In the genomic region with DNA sequence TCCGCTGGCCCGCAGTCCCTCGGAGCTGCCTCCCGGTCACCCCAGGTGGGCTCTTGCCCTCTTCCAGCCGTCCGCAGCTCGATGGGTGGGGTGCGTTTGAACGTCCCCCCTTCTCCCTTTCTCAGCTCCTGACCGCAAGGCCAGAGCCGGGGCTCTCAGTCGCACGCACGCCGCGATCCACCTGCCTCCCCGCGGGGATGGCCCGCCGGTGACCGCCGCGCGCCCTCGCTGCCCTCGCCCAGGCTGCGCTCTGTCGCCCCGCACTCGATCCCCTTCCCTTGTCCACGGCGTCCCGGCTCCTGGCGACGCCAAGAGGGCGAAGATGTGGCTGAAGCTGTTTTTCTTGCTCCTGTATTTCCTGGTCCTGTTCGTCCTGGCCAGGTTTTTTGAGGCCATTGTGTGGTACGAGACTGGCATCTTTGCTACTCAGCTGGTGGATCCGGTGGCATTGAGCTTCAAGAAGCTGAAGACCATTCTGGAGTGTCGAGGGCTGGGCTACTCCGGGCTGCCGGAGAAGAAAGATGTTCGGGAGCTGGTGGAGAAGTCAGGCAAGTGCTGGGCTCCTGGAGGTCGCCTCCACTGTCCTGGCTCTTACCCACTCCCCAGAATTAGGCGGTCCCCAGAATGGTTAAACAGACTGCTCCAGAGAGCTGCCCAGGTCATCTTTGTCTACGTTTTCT, we compare ENCODE assay signal across 1 mouse cellular context.
TF ChIP-seq lines count a peak whose summit lies in the region.

No protein-coding gene starts in this region.

TF ChIP-seq in MEL, 35 proteins besides CTCF, POLR2A, EP300 and RAD21 (continued from another document):
- TF ChIP-seq UBTF (IDR thresholded peaks at IDR 0.05; ENCODE audit: borderline replicate concordance, insufficient read depth, low read depth, low read length) = 0 out of 2 replicates have a peak, but pooled peaks have one; percentile 52
